Mouse (Mus musculus) left cerebral cortex, postnatal 36 days (tissue): ENCODE measurements around the gene Itgb3bp. TPM values are rescaled to one million over a fixed set of nuclear protein-coding genes. Genes with fewer than 3 reads are reported as not detected.
A peak's percentile ranks its signal among the peaks of the same experiment; 100 is the strongest.

Experiments
- DNase-seq, 2 experiments: peaks; one replicate each; pipeline ENCODE4 v3.0.0; 2021 to 2022; ENCODE audit warnings: low spot score in 2 of 2, mixed read lengths in 1 of 2
- intact Hi-C: fragments of 180-260 bp; cut with DNase I; formaldehyde crosslinking; loops from one replicate; pipeline ENCODE4 v1.15.1; 2025
- total RNA-seq, 2 experiments: library from RNA; stranded (reverse); gene quantifications; 2 replicates each; pipeline ENCODE4 v1.2.3; 2021

Itgb3bp gene
- total RNA-seq, 2 experiments from 2014 or later = 4.7 to 5.9 TPM

GRCm38 (mm10) chr4:99939711-99940505 lies 10.3 kb upstream of the Itgb3bp start:
- DNase-seq = no peak
- intact Hi-C loops = loop anchor here (5.0 kb wide), 1 partner anchor 597 kb away; no protein-coding TSS in a partner anchor

- no peak for DNase-seq
- intact Hi-C loops = no loop called here
Measured at GRCm38 (mm10) chr4:99936278-99936677, 6.7 kb upstream of the Itgb3bp start.

- intact Hi-C loops = no loop called here
- DNase-seq = no peak
Measured at GRCm38 (mm10) chr4:99934859-99935258, 5.2 kb upstream of the Itgb3bp start.

- intact Hi-C loops = no loop called here
- DNase-seq = no peak
Measured at GRCm38 (mm10) chr4:99931807-99932206, 2.2 kb upstream of the Itgb3bp start.

- no peak for DNase-seq
- intact Hi-C loops = no loop called here
Measured at GRCm38 (mm10) chr4:99931240-99931580, 1.6 kb upstream of the Itgb3bp start.

GRCm38 (mm10) chr4:99930518-99931239 lies 1.1 kb upstream of the Itgb3bp start:
- no peak for DNase-seq
- intact Hi-C loops = no loop called here

GRCm38 (mm10) chr4:99929149-99929612 lies 432 bp downstream of the Itgb3bp start, which contains the start of gene Pgm1:
Gene Pgm1, plus strand, starts transcription at chr4:99929414.
- intact Hi-C loops = no loop called here
- DNase-seq = peak in 1 of 2 experiments; percentile 79

GRCm38 (mm10) chr4:99928521-99928920 lies 1.1 kb downstream of the Itgb3bp start:
- intact Hi-C loops = no loop called here
- no peak for DNase-seq

GRCm38 (mm10) chr4:99926380-99926779 lies 3.2 kb downstream of the Itgb3bp start:
- intact Hi-C loops = no loop called here
- DNase-seq = no peak

- intact Hi-C loops = no loop called here
- no peak for DNase-seq
Measured at GRCm38 (mm10) chr4:99913894-99914451, 15.6 kb downstream of the Itgb3bp start.

- intact Hi-C loops = no loop called here
Measured at GRCm38 (mm10) chr4:99882405-99882804, 47.2 kb downstream of the Itgb3bp start.

GRCm38 (mm10) chr4:99881882-99882281 lies 47.7 kb downstream of the Itgb3bp start:
- intact Hi-C loops = no loop called here
- DNase-seq = no peak

More at GRCm38 (mm10) chr4:99882405-99882804, 47.2 kb downstream of the Itgb3bp start:
- no peak for DNase-seq

- intact Hi-C loops = no loop called here
Measured at GRCm38 (mm10) chr4:99829094-99830073, 100.2 kb downstream of the Itgb3bp start, which contains the start of gene Efcab7. Gene Efcab7, plus strand, starts transcription at chr4:99829198.

GRCm38 (mm10) chr4:99828739-99829093 lies 100.9 kb downstream of the Itgb3bp start:
- no peak for DNase-seq
- intact Hi-C loops = no loop called here

More at GRCm38 (mm10) chr4:99829094-99830073, 100.2 kb downstream of the Itgb3bp start, which contains the start of gene Efcab7:
- DNase-seq = peak; percentile 89 to 91

GRCm38 (mm10) chr4:99828337-99828736 lies 101.3 kb downstream of the Itgb3bp start:
- intact Hi-C loops = no loop called here
- DNase-seq = no peak

- intact Hi-C loops = no loop called here
- DNase-seq = no peak
Measured at GRCm38 (mm10) chr4:99816697-99817460, 112.7 kb downstream of the Itgb3bp start.

GRCm38 (mm10) chr4:99792365-99792764 lies 137.2 kb downstream of the Itgb3bp start:
- intact Hi-C loops = no loop called here
- DNase-seq = no peak

- DNase-seq = no peak
- intact Hi-C loops = no loop called here
Measured at GRCm38 (mm10) chr4:99773041-99773440, 156.6 kb downstream of the Itgb3bp start.
